Mouse (Mus musculus): Measurements from ENCODE around the gene S1pr4. TPM values are rescaled to one million over a fixed set of nuclear protein-coding genes. Genes with fewer than 3 reads are reported as not detected.

Gene S1pr4
- total and polyA plus RNA-seq, 3 experiments = 0.81 to 3.1 (median 1.1) TPM

GRCm38 (mm10) chr10:81524051-81524605 is 24.2 kb upstream of the S1pr4 start, which contains the start of gene Gna15:
TSS of gene Gna15 (minus strand) at chr10:81524225.
- Histone ChIP-seq H3K27ac (peak within 1 kb of the TSS; percentile 66), H3K27me3 (ENCODE audit: control insufficient read depth, insufficient read depth, low read length) (no peaks in the 10 kb centered on the region), H3K79me2 (replicated peaks; ENCODE audit: control insufficient read depth, insufficient read depth, low read length) (no peaks in the 10 kb centered on the region), H3K36me3 (ENCODE audit: control insufficient read depth, insufficient read depth, low read length) (no peaks in the 10 kb centered on the region), H3K9ac (ENCODE audit: low read depth, low read length) (peak within 1 kb of the TSS; percentile 16; the same call in 1 of the 2 replicates), H3K4me3 (peak within 1 kb of the TSS; percentile 16; the same call in 1 of the 2 replicates), H3K4me1 (ENCODE audit: control insufficient read depth, insufficient read depth, low read length) (peaks cover 8% of the 10 kb centered on the region)
- WGBS = 22% methylated on average over 9 of the region's 9 CpGs
- DNase-seq = peak in 1 of 2 experiments; percentile 57
- intact Hi-C loops (cut with DNase I) = no loop called here
- TF ChIP-seq EP300 (IDR thresholded peaks at IDR 0.05; ENCODE audit: insufficient read depth, low read depth, low read length) (0 out of 2 replicates have a peak, but pooled peaks have one; percentile 14), CTCF (IDR thresholded peaks at IDR 0.05) (no peak), POLR2A (IDR thresholded peaks at IDR 0.05; ENCODE audit: insufficient read depth, low read depth, low read length) (0 out of 2 replicates have a peak, but pooled peaks have one; percentile 13)

- H3K27me3 ChIP-seq (ENCODE audit: control insufficient read depth, insufficient read depth, low read length) = no peaks in the 10 kb centered on the region
- intact Hi-C loops (cut with DNase I) = no loop called here
- H3K79me2 ChIP-seq (replicated peaks; ENCODE audit: control insufficient read depth, insufficient read depth, low read length) = no peaks in the 10 kb centered on the region
- DNase-seq = peak in 1 of 2 experiments; percentile 15
- H3K27ac ChIP-seq = peak overlapping the region; percentile 66
- no peaks in the 10 kb centered on the region for H3K36me3 ChIP-seq (ENCODE audit: control insufficient read depth, insufficient read depth, low read length)
- WGBS = 21% methylated on average over 19 of the region's 19 CpGs
- H3K4me3 ChIP-seq = no peak overlapping the region; the same call in 1 of the 2 replicates
- peaks cover 8% of the 10 kb centered on the region for H3K4me1 ChIP-seq (ENCODE audit: control insufficient read depth, insufficient read depth, low read length)
- TF ChIP-seq POLR2A (IDR thresholded peaks at IDR 0.05; ENCODE audit: insufficient read depth, low read depth, low read length) (no peak), CTCF (IDR thresholded peaks at IDR 0.05) (no peak), EP300 (IDR thresholded peaks at IDR 0.05; ENCODE audit: insufficient read depth, low read depth, low read length) (no peak)
- peak overlapping the region; percentile 16; the same call in 1 of the 2 replicates for H3K9ac ChIP-seq (ENCODE audit: low read depth, low read length)
These were observed 23.6 kb upstream of the S1pr4 start for GRCm38 (mm10) chr10:81523570-81523969.

GRCm38 (mm10) chr10:81523142-81523541 is 23.2 kb upstream of the S1pr4 start:
- H3K9ac ChIP-seq (ENCODE audit: low read depth, low read length) = no peak overlapping the region
- no peak for DNase-seq
- peaks cover 8% of the 10 kb centered on the region for H3K4me1 ChIP-seq (ENCODE audit: control insufficient read depth, insufficient read depth, low read length)
- H3K27me3 ChIP-seq (ENCODE audit: control insufficient read depth, insufficient read depth, low read length) = no peaks in the 10 kb centered on the region
- 54% methylated on average over 6 of the region's 6 CpGs for WGBS
- H3K27ac ChIP-seq = no peak overlapping the region
- TF ChIP-seq POLR2A (IDR thresholded peaks at IDR 0.05; ENCODE audit: insufficient read depth, low read depth, low read length) (no peak), EP300 (IDR thresholded peaks at IDR 0.05; ENCODE audit: insufficient read depth, low read depth, low read length) (no peak), CTCF (IDR thresholded peaks at IDR 0.05) (no peak)
- H3K4me3 ChIP-seq = no peak overlapping the region
- intact Hi-C loops (cut with DNase I) = no loop called here
- no peaks in the 10 kb centered on the region for H3K36me3 ChIP-seq (ENCODE audit: control insufficient read depth, insufficient read depth, low read length)
- no peaks in the 10 kb centered on the region for H3K79me2 ChIP-seq (replicated peaks; ENCODE audit: control insufficient read depth, insufficient read depth, low read length)

GRCm38 (mm10) chr10:81519978-81520365 is 20.0 kb upstream of the S1pr4 start:
- Histone ChIP-seq H3K4me3 (no peak overlapping the region), H3K27ac (peak overlapping the region; percentile 58), H3K4me1 (ENCODE audit: control insufficient read depth, insufficient read depth, low read length) (peaks cover 7% of the 10 kb centered on the region), H3K79me2 (replicated peaks; ENCODE audit: control insufficient read depth, insufficient read depth, low read length) (no peaks in the 10 kb centered on the region), H3K9ac (ENCODE audit: low read depth, low read length) (no peak overlapping the region), H3K27me3 (ENCODE audit: control insufficient read depth, insufficient read depth, low read length) (no peaks in the 10 kb centered on the region), H3K36me3 (ENCODE audit: control insufficient read depth, insufficient read depth, low read length) (no peaks in the 10 kb centered on the region)
- no peak for TF ChIP-seq CTCF (IDR thresholded peaks at IDR 0.05)
- TF ChIP-seq POLR2A (IDR thresholded peaks at IDR 0.05; ENCODE audit: insufficient read depth, low read depth, low read length) = no peak
- intact Hi-C loops (cut with DNase I) = loop anchor here (5.0 kb wide), 1 partner anchor 32 kb away; no protein-coding TSS in a partner anchor
- WGBS = 34% methylated on average over 3 of the region's 3 CpGs
- DNase-seq = no peak

GRCm38 (mm10) chr10:81519227-81519977 is 19.5 kb upstream of the S1pr4 start:
- no peaks in the 10 kb centered on the region for H3K27me3 ChIP-seq (ENCODE audit: control insufficient read depth, insufficient read depth, low read length)
- intact Hi-C loops (cut with DNase I) = loop anchor here (5.0 kb wide), 1 partner anchor 33 kb away; no protein-coding TSS in a partner anchor
- no peak overlapping the region for H3K4me3 ChIP-seq
- TF ChIP-seq EP300 (IDR thresholded peaks at IDR 0.05; ENCODE audit: insufficient read depth, low read depth, low read length) (0 out of 2 replicates have a peak, but pooled peaks have one; percentile 38), POLR2A (IDR thresholded peaks at IDR 0.05; ENCODE audit: insufficient read depth, low read depth, low read length) (no peak)
- DNase-seq = no peak
- H3K4me1 ChIP-seq (ENCODE audit: control insufficient read depth, insufficient read depth, low read length) = peaks cover 6% of the 10 kb centered on the region
- no peaks in the 10 kb centered on the region for H3K36me3 ChIP-seq (ENCODE audit: control insufficient read depth, insufficient read depth, low read length)
- WGBS = 50% methylated on average over 6 of the region's 6 CpGs
- H3K79me2 ChIP-seq (replicated peaks; ENCODE audit: control insufficient read depth, insufficient read depth, low read length) = no peaks in the 10 kb centered on the region
- H3K9ac ChIP-seq (ENCODE audit: low read depth, low read length) = no peak overlapping the region
- H3K27ac ChIP-seq = peak overlapping the region; percentile 58

- WGBS = 21% methylated on average over 4 of the region's 4 CpGs
- TF ChIP-seq POLR2A (IDR thresholded peaks at IDR 0.05; ENCODE audit: insufficient read depth, low read depth, low read length) (no peak), EP300 (IDR thresholded peaks at IDR 0.05; ENCODE audit: insufficient read depth, low read depth, low read length) (no peak), CTCF (IDR thresholded peaks at IDR 0.05) (peak; percentile 92)
- Histone ChIP-seq H3K79me2 (replicated peaks; ENCODE audit: control insufficient read depth, insufficient read depth, low read length) (no peaks in the 10 kb centered on the region), H3K36me3 (ENCODE audit: control insufficient read depth, insufficient read depth, low read length) (no peaks in the 10 kb centered on the region), H3K27me3 (ENCODE audit: control insufficient read depth, insufficient read depth, low read length) (no peaks in the 10 kb centered on the region), H3K4me1 (ENCODE audit: control insufficient read depth, insufficient read depth, low read length) (peaks cover 6% of the 10 kb centered on the region), H3K27ac (no peak overlapping the region), H3K4me3 (no peak overlapping the region), H3K9ac (ENCODE audit: low read depth, low read length) (no peak overlapping the region)
- peak; percentile 68 to 78 for DNase-seq
- intact Hi-C loops (cut with DNase I) = loop anchor here (5.0 kb wide), 1 partner anchor 34 kb away; no protein-coding TSS in a partner anchor
These were observed 18.6 kb upstream of the S1pr4 start for GRCm38 (mm10) chr10:81518546-81518945.
